Mouse (Mus musculus) gastrocnemius, adult 8-10 months (tissue): ENCODE measurements at regions not wholly inside any gene's neighbourhood (a gene's known extent, or its start where the extent isn't known, plus 50 kb on each side); places are given as distances from the start of the nearest gene placed in this dataset.

Experiments used
- DNase-seq, 2 experiments: peaks; one replicate each; pipeline ENCODE4 v3.0.0; 2022; ENCODE audit warnings: low spot score in 2 of 2

DNA sequence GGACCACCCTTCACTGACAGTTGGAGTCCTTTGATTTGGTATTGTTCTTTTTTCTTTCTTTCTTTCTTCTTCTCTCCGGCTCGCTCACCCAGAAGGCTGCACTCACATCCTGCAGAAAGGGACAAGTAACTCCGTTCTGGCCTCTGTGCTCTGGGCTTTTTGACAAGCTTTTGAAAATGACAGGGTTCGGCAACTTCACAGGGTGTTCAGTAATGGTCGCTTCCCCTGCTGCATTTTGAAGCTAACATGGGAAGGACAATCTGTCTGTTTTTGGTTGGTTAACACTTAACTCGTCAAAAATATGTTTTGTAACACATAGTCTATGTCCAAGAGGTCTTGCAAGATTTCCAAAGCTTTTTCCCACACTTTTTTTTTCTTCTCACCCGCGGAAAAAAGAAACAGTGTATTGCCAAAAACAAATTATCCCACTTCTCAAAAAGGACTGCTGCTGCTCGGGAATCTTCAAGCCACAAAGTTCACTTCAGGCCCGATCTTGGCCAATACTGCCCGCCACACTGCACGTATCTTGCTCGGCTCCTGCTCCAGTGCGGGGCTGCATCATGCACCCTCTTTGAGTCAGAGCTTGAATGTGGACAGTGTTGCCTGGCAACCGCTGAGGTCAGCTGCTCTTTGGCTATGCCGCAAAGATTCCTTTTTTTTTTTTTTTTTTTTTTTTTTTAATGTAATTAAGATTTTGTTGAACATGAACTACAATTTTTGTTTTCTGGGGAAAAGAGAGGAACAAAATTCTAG, 209.4 kb upstream of the Inhba start:
- peak in 1 of 2 experiments; percentile 7 for DNase-seq

DNA sequence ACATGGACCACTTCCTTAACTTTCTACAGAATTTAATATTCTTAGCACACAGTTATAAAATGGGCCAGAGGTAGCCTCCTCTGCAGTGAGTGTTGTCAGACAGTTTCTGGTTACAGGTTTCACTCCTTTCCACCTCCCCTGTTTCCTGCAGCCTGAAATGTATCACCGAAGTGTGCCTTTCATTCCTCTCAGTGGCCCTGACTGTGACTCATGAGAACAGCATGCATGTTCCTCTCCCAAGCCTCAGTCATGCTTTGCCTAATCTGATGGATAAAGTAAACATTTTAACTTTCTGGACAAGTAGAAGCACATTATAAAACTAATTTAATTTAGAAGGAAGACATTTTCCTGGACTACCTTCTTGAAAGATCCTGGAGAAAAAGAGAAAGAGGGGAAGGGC, 207.7 kb upstream of the Inhba start:
- DNase-seq: no peak

DNA sequence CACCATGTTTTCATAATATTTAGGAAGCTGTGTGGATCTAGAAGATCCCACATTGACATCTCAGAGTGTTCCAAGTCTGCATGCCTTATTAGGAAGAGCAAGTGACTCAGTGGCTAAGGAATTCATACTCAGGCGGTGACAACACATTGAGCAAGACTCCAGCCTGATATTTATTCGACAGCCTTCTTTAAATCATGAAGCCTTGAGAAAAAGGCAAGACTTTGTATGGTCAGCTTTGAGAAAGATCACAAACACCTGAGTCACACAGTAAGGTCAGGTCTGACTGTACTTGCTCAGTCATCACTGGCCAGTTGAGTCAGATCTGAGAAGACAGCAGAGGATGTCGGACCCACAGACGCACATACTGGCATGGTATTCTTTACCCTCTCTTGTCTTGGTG, 204.7 kb upstream of the Inhba start:
- DNase-seq: no peak

DNA sequence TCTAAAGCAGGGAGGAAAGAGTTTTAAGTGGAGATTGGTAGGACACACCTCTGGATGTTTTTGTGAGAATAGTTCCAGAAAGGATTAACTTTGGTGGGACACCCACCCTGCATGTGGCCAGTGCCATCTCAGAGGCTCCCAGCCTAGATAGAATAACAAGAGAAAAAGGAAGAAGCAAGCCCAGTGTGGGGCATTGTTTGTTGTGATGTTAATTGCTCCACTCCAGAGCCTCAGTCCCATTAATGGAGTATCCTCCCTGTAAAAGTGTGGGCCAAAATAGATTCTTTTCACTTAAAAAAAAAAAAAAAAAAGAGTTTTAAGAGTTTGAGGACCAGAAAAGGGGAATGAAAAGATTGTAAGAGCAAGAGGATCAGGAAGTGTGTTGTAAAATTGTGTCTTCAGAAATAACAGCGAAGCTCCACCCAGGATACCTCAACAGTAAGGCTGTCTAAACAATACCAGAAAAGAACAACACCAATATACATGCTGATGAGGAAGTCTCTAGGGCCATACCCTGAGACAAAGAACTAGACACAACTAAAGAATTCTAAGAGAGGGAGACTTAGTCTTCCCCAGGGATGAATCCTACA, 189.3 kb upstream of the Inhba start:
- no peak for DNase-seq

DNA sequence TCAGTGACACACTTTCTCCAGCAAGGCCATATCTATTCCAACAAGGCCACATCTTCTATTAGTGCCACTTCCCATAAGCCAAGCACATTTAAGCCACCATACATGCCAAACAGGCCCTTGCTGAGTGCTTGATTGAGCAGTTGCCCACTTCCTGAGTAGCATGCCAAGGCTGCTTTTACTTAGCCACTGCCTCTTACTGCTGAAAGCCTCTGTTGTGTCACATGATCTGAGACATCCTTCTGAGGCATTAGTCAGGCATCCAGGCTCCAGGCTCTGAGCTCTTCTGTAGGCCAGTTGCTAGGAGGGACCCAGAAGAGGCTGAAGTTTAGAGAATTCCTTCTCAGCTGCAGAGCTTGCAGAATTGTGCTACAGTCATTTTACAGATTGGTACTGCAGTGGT, 165.8 kb upstream of the Inhba start:
- DNase-seq: no peak

DNA sequence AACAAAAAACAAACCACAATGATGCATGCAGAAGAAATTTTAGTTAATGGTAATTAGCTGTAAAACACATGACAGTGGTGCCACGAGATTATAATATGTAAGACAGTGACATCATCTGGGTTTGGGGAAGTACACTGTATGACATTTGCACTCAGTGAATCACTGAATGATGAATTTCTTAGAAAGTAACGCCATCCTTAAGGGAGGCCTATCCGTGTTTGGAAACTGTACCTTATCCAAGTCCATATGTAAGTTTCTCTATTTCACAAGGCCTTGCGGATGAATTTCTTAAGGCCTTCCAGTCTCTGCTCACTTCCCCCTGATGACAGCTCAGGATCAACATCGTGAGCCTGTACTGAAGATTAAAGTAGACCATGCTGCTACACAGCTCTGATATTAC, 163.6 kb upstream of the Inhba start:
- DNase-seq: no peak

DNA sequence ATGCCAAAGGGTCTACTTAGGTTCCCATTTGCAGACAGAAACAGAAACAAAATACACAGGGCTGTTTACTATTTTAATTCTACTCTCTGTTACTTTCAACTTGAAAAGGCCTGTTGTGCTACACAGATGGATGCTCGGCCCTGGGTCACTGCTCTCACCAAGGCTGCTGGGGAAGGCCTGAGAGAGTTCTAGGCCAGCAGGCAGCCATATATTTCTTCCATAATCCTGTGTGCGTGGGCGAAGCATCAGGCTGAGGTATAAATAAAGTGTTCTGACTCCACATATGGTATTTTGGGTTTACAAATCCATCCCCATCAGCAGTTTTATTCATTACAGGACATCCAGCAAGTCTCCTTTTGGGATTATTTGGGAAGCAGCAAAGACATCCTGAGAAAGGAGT, 162.5 kb upstream of the Inhba start:
- no peak for DNase-seq

DNA sequence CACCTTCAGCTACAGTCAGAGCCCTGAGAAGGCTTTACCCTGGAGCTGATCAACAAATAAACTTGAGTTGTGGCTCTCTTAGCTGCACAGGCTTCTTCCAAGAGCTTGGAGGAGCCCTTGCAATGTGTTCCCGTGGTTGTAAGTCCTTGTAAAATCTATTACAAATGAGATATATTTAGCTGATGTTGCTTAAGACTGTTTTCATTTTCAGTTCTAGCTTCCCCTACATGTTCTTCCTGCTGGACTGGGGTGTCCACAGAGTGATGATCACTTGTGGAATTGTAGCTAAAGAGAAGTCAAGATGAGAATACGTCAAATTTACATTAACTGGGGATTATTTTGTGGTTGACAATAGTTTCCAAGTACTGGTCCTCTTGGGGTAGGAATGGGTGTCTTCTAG, 161.3 kb upstream of the Inhba start:
- no peak for DNase-seq

DNA sequence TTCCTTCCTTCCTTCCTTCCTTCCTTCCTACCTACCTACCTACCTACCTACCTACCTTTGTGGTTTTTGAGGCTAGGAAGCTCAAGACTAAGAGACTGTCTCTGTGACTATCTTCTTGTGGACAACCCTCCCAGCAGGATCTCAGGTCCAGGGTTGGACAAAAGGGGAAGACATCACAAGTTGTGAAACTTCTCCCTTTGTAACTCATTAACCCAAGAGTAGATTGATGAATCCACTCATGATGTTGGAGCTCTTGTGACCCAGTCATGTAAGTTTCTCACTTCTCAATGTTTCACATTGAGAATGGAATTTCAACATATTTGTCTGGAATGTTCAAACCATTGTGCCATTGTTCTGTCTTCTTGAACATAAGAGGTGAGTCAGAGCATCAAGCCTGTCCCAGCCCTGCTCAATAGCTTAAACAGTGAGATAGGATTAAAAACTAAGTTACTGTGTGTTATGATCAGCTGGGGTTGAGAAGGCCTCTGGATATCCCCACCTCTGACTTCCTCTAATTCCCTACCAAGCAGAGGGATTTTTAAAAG, 158.6 kb upstream of the Inhba start:
- no peak for DNase-seq

DNA sequence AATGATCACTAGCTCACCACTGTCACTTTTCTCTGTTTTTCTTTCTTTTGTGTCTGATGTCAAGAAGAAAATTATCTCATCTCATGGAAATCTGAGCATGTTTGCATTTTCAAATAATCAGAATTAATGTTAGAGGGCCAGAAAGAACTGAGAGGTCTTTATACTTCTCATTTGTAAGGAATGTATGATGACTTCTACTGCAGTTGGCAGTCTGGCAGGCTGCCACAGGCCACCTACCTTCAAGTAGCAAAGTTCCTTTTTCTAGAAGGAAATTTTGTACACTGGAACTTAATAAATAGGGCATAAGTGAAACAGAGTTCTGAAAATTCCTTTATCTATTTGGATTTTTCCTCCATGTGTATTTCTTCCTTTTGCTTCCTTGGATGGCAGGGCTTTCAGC, 148.7 kb upstream of the Inhba start:
- DNase-seq: no peak

DNA sequence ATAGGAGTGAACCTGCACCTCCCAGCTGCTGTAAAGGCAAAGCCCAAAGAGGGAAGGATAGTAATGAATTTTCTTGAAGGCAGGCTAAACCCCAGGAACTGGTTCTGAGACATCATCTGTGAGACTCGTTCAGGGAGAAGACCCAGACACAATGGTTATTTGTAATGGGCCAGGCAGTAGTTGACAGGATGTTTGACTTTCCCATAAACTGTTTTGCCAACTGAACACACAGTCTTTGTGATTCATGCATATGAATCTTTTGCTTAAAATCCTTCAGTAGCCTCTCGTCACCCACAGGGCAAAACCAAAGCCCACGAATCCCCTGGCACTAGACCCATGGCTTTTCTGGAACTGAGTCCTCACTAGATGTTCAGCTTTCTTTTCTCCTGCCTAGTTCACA, 148.3 kb upstream of the Inhba start:
- DNase-seq: no peak

DNA sequence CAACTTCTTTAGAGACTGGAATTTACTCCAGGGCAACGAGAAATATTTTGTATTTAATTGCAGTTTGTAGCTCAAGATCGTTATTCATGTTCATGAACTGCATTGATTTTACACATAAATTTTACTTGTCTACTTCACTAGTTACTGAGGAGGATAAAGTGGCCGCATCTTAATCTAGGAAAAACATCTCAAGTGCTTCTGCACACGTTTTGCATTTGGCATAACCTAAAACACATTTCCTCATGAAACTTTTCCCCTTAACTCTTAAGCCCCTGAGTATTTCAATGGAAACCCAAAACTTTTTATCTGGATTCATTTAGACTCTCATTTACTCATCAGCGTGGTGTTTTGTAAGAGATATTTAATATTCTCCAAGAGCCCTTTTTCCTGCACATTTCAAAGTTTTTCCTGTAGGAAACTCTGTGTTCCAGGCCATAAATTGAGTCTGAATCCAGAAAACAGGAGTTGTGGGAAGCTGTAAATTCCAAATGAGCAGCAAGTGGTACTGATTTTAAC, 144.5 kb upstream of the Inhba start:
- no peak for DNase-seq

DNA sequence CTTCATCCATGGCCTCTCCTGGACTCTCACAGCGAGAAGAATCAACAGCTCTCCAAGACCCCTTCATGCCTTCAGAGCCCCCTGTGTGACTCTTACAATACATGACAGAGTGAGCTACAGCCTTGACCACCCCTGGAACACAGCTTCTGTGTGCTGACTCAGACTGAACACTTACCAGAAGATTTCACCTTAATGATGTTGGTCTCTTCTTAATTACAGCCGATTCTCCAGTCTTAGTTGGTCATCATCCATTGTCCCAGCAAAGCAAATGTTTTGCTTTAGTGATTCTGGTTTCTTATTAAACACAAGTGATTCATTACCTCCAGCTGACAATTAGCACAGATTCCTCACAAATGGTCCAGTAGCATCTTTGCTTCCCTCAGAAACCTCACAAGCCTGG, 134.0 kb upstream of the Inhba start:
- no peak for DNase-seq

DNA sequence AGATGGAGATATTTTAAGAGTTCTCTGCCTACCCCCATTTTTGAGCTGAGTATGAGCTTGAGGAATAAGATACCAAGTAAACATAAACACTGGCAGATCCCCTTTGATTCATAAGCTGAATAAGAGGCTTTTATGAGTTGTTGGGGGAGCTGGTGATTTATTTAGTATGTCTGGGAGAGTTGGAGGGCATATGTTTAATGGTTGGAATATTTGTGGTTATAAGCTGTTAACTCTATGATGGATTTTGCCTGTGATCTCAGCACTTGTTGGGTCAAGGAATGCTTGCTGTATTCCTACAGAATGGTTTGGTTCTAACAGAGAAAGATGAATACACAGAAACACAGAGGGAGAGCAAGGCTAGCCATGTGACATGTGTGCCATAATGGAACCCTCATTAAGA, 132.1 kb upstream of the Inhba start:
- DNase-seq: no peak

DNA sequence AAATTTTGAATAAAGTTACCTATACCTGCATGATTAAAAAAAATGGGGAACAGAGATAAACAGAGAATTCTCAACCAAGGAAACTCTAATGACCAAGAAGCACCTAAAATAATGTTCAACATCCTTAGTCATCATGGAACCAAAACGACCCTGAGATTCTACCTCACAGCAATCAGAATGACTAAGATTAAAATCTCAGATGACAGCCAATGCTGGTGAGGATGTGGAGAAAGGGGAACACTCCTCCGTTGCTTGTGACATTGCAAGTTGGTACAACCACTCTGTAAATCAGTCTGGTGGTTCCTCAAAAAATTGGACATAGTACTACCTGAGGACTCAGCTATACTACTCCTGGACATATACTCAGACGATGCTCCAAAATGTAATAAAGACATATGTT, 120.9 kb upstream of the Inhba start:
- no peak for DNase-seq

DNA sequence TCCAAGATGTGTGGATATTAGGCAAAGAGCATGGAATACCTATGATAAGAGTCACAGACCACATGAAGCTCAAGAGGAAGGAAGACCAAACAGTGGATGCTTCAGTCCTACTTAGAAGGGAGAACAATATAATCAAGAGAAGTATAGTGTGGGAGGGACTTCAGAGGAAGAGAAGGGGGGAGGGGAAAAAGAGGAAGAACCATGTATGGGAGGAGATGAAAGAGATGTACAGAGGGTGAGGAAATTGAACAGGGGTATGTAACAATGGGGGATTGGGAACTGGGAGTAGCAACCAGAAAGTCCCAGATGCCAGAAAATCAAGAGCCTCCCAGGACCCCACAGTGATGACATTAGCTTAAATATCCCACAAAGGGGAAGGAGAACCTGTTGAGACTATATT, 120.2 kb upstream of the Inhba start:
- DNase-seq: no peak

DNA sequence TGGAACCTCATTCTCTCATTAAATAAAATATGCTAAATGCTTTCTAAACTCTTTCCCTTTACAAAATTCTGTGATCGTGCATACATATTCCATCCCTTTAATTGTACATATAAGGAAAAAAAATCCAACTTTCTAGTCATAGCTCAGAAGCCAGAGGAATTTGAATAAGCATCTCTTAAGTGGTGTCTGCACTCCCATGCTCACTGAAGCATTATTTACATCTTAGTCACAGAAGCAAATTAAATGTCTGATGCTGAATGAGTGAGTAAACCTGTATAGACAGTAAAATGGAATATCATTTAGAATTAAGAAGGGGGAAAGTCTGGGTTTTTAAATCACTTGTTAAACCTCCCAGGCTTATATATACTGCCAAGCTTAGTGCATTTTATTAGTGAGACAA, 113.5 kb upstream of the Inhba start:
- DNase-seq: no peak

DNA sequence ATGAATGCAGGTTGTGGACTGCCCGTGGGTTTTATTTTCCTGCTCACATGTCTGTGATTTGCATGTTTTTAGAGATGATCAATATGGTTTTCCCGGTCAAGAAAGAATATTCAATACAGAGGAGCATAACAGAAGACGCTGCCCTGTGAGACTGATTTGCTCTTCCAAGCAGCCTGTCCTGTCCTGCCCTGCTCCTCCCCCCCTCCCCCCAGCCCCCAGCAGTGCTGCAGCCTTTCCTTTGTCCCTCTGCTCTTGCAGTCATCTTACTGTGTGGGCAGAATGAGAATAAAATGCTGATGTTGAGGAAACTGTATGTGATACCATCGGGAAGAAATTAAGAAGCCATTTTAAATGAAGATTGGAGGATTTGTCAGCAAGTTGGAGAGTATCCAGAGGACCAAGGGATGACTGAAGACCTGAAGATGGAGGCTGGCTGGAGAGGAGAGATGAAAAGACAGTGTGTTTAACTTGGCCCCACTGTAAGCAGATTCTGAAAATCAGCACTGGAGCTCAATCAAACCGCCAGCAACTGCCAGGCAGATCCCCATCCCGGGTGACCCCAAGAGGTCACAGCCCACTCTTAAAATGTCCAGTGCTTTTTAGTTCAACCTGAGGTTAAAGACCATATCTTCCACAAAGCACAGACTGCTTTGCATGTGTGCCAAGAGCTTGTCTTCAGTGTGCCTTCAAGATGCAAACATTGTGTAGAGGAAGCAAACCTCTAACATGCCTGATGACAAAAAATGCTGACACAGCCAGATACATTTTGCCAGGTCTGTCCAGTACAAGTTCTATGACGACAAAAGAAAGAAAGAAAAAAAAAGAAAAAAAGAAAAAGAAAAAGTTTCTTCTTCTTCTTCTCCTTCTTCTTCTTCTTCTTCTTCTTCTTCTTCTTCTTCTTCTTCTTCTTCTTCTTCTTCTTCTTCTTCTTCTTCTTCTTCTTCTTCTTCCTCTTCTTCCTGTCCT, 109.7 kb upstream of the Inhba start:
- no peak for DNase-seq

DNA sequence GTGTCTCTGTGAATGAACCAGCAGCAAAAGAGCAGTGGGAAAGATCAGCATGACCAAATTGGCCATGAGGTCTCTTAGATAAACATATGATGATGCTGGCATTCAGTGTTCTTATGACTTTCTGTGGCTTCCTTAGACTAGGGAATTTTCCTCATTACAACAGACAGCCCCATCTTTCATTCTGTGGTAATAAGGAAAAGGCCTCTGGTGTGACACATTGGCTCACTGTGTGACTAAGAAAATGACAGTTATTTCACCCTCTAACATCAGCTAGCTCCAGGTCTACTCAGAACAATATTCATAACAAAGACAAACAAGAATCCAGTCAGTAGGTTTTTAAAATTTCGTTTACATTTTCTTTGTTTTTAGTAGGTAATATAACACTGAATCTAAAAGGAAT, 103.8 kb upstream of the Inhba start:
- no peak for DNase-seq

DNA sequence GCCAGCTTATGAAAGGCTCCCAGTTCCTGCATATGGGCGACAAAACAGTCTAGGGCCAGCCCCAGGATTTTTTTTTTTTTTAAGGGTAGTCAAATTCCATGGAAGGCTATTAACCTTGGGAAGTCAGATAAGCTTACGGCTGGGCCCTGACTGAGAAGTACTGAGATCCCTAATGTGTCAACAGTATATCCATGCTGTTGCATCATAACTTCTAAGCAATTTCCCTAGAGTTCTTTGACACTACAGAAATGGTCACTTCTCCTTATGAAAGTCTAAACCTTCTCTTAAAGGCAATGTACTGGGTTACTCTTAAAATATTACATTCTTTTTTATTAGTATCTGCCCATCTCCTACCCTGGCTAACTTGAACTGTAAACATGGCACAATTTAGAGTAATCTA, 101.1 kb upstream of the Inhba start:
- no peak for DNase-seq

DNA sequence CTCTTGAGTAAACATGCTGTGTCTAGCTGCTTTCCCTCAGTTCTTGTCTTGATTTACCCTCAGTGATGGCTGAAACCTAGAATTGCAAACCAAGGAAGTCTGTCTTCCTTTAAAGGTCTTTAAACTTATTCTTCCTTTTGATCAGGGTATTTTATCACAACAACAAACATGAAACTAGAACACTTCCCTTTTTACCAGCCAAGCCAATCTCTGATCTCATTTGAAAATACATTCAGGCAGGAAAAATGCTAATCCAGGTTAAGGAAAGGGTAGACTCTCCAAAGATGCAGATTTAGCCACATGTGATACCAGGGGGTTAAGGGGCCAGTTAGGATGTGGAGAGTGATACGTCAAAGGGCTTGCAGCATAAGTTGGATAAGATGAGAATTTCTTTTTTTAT, 100.4 kb upstream of the Inhba start:
- no peak for DNase-seq

DNA sequence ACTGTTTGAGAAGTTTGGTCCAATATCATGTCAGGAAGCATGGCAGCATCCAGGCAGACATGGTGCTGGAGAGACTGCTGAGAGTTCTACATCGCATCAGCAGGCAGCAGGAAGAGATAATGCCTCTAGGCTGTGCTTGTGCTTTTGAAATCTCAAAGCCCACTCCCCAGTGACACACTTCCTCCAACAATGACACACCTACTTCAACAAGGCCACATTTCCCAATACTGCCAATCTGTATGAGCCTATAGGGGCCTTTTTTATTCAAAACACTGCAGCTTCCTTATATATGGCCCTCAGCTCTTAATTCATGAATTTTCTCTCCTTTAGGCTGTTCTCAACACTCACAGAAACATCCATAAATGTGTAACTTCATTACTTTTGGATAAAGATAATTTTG, 97.4 kb upstream of the Inhba start:
- DNase-seq: no peak
